Mouse (Mus musculus) CH12.LX (cell line): Measurements from ENCODE around the gene Acot7.

Experiments used
- CTCF ChIP-seq, 2 experiments: IDR thresholded peaks in 1 of 2; conservative IDR thresholded peaks in 1 of 2; 2 replicates each; pipeline ENCODE4 v1.5.1; 2011 to 2012; ENCODE audit warnings: low read depth in 2 of 2, low read length in 2 of 2, improper control_type of control experiment in 1 of 2, inconsistent platforms in 1 of 2, mild to moderate bottlenecking in 1 of 2, moderate library complexity in 1 of 2
- ZNF384 ChIP-seq: IDR thresholded peaks from 2 replicates; pipeline ENCODE4 v1.6.1; 2012; ENCODE audit warnings: low read depth, low read length, improper control_type of control experiment, inconsistent platforms

- TF ChIP-seq CTCF (conservative IDR thresholded peaks at IDR 0.05 in 1 of 2, IDR thresholded peaks at IDR 0.05 in 1 of 2; ENCODE audit: low read depth in 2 of 2, low read length in 2 of 2), result no peak
- no peak for TF ChIP-seq ZNF384
Measured at GRCm38 (mm10) chr4:152263089-152263488, 85.2 kb downstream of the Acot7 start.
